Mouse (Mus musculus) lung, adult 2 months (tissue): Measurements from ENCODE around the gene H2afj.

Experiments used
- CTCF ChIP-seq: fragments of 200-500 bp; IDR thresholded peaks from 2 replicates; pipeline ENCODE4 v1.5.1; 2011; ENCODE audit warnings: mild to moderate bottlenecking, low read length, control low read depth; ENCODE audit not compliant: insufficient read depth
- POLR2A ChIP-seq: fragments of 200-500 bp; IDR thresholded peaks from 2 replicates; pipeline ENCODE4 v1.6.1; 2011; ENCODE audit warnings: low read depth, mild to moderate bottlenecking, control low read depth, low read length, borderline replicate concordance; ENCODE audit errors: extremely low read depth

DNA sequence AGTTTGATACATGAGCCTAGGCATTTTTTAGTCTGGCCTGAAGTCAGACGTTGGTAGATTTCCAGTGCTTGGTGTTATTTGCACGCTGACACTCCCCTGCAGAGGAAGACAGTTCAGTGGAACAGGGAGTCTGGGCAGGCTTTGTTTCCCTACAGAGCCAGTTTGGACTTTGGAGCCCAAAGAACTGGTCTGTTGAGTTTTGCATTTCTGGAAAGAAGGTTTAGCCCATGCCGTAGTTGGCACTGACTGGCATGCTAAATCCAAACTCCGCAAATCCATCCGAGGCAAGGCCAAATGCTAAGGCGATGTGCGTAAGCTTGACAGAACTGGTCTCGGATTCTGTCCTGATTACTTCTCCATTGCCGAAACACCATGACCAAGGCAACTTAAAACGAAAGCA is 3.2 kb downstream of the H2afj start:
- TF ChIP-seq POLR2A (no peak), CTCF (no peak)
